Mouse (Mus musculus) thymus, postnatal 36 days (tissue): Measurements from ENCODE around the gene Thap11.
"Not testable (repeated sequence)": the region's sequence is repeated elsewhere in the genome, so short reads cannot be mapped to it uniquely, and the experiment has no call there.

Experiments
- DNase-seq, 2 experiments: peaks; one replicate each; pipeline ENCODE4 v3.0.0; 2022; ENCODE audit warnings: mixed read lengths in 2 of 2

Gene Thap11

DNA sequence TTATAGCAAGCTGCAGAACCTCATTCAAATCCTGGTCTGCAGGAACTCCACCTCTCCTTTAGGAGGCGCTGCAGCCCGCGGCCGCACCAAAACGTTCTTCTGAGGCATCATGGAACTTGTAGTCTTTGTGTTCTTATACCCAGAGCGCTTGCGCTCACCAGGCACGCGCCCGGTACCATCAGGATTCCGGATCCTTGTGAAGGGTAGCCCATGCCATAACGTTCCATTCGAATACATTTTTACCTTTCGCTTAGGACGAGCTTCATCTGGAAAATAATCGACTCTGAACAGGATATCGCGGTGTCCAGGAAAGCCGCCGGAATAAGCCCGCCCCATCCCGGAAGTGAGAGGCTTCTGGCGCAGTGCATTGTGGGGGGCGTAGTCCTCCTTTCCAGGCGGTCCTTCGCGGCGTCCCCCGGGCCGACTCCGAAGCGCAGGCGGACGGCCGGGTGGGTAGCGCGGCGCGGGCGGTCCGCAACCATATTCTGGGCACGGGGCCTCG, at the start of gene Thap11:
Thap11 (plus strand) TSS at position 418 of the 502 bp plus-strand sequence.
- DNase-seq = peak; percentile 92 to 94

GRCm38 (mm10) chr8:105805346-105805745, 49.6 kb upstream of the Thap11 start:
- DNase-seq = no peak

DNA sequence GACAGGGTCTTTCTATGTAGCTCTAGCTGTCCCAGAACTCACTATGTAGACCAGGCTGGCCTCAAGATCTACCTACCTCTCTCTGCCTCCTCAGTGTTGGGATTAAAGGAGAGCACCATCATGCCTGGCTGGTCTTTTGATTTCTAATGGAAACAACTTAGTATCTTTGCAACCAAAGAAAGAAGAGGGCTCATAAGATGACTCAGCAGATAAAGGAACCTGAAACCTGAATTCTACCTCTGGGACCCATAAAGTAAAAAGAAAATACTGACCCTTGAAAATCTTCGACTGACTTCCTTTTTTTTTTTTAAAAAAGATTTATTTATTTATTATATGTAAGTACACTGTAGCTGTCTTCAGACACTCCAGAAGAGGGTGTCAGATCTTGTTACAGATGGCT, 49.0 kb upstream of the Thap11 start:
- DNase-seq = no peak

DNA sequence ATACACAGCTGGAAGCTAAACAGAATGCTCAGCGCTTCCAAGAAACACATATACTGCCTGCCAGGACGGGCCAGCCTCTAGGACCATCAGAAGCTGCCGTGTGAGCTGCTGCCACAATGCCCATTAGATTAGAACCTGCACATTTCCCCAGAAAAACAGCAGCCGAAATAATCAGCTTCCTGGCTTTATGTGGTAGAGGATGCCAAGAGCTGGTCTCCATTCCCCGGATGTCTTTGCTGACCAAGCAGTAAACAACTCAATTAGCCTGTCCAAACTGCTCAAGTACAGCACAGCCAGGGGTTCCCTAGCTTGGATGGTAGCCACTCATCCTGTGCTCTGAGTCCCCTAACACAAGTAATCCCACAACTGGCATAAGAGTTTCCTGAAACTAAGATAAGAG, 47.2 kb upstream of the Thap11 start:
- no peak for DNase-seq

DNA sequence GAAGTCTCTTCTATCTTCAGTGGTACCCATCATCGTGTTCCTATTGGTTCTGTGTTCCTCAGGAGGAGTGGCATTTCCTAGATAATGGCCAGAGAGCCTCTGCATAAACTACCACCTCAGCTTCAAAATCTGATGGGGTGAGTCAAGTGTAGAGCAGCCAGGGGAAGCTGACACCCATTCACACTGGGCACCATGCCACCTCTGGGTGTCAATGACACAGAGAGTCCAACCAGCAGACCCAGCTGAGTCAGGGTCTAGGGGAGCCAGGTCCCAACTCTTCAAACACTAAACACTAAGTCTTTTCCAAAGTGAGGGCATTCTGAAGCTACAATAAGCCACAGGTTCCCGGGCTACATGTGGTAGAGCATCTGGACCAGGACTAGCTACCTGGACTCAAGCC, 46.5 kb upstream of the Thap11 start:
- DNase-seq = no peak

GRCm38 (mm10) chr8:105810245-105810786, 44.6 kb upstream of the Thap11 start:
- peak in 1 of 2 experiments; percentile 10 for DNase-seq

DNA sequence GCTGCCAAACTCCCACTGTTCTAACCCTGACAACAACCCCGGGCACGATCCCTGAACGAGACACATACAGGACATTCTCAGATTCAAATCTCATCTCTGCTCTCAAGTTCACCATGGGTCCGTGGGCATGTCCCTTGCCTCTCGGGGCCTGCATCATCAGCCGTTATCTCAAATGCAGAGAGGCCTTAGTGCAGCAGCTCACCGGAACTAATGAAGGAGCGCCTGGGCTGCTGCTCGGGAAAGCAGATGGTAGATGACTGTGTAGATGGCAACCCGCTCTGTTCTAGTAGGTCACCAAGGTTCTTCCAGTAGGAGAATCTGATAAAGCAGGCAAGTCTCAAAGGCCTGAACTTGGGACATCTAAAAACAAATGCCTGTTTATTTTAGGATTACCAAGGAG, 43.9 kb upstream of the Thap11 start:
- DNase-seq = no peak

- DNase-seq = no peak
These were observed 43.4 kb upstream of the Thap11 start for GRCm38 (mm10) chr8:105811543-105811942.

DNA sequence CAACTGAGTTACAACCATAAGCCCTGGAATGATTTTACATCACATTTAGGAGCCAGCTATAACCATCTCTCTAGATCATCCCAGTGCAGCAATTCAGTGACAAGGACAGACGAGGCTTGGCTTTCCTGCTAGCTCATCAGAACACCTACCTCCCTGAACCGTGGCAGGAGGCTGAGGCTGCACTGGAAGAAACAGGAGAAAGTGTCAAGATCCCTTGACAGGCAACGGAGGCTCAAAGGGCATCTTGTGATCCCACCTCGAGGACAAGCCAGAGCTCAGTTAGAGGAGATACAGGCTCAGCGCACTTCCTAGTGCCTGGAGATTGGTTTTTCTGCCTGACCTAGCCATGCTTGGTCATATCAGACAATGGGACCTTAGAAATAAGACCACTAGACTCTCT, 42.4 kb upstream of the Thap11 start:
- no peak for DNase-seq

- DNase-seq = no peak
These were observed 41.7 kb upstream of the Thap11 start for GRCm38 (mm10) chr8:105813241-105813640.

- no peak for DNase-seq
These were observed 35.3 kb upstream of the Thap11 start for GRCm38 (mm10) chr8:105819659-105820058.

- no peak for DNase-seq
These were observed 34.0 kb upstream of the Thap11 start for GRCm38 (mm10) chr8:105820925-105821324.

DNA sequence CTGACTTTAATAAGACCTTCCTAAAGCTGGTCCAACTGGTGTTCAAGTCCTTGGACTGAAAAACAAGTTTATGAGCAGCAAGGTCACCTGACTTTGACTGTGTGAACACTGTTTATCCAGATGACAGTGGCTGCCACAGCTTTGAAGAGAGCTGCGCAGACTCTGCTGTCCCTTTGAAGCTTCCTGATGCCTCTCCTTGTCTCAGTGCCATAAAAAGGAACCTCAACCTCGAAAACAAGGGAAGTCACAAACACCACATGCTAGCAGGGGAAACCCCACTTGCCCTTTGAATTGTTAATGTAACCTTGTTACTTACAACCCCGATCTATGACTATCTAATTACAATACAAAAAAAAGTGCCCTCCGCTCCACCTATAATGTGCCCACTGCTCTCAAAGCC, 29.4 kb upstream of the Thap11 start:
- DNase-seq = no peak

DNA sequence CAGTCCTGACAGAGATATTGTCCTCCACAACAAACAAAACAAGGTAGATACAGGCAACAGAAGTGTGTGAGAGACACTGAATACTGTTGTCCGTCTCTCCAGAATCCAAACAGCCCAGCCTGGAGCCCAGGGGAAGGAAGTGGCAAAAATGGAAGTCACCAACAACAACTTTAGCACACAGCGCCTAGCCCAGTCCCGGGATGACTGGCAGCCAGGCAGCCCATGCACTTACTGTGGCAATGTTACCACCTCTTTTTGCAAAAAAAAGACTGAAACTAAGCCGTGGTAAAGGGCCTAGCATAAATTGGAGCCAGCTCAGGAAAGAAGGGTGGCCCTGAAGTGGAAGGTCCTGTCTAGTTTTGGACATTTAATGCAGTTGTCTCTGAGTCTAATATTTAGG, 28.6 kb upstream of the Thap11 start:
- peak in 1 of 2 experiments; percentile 9 for DNase-seq

DNA sequence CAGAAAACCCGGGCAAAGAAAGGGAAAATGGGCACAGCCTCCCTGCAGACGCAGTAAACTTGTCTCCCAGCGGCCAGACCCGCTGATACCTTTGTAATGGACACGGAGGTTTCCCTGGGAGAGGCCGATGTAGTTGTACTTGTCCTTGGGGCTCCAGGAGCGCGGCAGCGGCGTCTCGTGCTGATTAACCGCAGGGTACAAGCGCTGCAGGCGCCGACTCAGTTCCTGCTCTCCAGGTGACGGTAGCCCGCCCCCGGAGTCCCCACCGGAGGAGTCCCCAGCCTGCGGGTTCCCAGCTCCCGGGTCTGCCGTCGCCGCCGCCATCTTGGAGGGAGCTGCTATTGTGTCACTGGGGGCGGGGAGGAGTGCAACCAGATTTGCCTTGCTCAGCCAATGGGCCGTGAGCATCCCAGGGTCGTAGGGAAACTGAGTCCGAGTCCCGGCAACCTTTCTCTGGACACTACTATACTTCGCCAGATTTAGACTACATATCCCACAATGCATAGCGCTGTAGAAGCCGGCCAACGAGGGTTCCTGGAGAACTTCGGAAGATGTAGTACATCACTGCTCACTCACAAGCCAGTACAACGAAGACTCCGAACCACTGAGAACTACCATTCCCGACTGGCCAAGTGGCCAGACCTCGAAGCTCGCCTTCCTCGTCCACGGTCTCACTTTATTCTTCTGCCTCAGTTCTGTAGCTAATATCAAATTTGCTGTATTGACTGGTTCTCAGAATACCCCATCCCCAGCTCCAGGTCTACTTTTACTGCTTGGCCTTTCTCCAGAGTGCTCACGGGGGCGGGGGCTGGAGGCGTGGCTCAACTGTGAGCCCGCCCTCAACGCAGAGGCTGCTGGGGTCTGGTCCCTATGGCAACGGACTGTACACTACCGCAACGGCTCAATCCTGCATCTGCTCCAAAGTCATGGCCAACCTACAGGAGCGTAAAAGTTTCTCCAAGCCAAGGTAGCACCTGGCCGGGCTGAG, 27.8 kb upstream of the Thap11 start, which contains the start of the genes Ranbp10 and Tsnaxip1:
Ranbp10 (minus strand) TSS at position 490 of the 988 bp plus-strand sequence.
Tsnaxip1 (plus strand) TSS at position 871 of the 988 bp plus-strand sequence.
- DNase-seq = peak; percentile 92 to 96

GRCm38 (mm10) chr8:105833740-105834139, 21.2 kb upstream of the Thap11 start:
- DNase-seq = not testable (repeated sequence)

DNA sequence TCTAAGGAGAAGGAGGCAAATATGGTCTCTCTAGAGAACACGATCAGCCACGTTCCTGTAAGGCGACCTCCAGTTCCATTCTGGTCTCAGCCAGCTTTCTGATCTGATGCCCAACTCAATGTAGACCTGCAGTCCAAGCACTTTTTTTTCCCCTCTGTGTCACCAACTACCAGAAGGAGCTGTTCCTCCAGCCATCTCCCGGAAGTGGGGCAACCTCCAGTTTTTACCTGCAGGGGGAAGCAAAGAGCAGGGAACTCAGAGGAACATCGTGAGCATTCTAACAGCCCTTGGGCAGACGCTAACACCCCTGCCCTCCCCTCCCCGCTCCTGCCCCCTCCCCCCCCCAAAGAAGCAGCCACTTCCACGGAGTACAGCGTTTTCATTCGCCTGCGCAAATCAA, 19.6 kb upstream of the Thap11 start:
- peak; percentile 85 to 87 for DNase-seq

- no peak for DNase-seq
These were observed 17.9 kb upstream of the Thap11 start for GRCm38 (mm10) chr8:105836991-105837390.

DNA sequence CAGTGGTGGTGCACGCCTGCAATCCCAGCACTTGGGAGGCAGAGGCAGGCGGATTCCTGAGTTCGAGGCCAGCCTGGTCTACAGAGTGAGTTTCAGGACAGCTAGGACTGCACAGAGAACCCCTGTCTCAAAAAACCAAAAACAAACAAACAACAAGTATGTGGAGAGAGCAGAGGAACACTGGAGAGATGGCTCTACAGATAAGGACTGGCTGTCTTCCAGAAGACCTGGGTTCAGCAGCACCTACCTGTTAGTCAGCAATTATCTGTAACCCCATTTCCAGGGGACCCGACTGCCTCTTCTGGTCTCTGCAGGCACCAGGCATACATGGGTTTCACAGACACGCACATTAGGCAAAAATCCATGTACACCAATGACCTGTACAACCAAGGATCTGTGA, 15.7 kb upstream of the Thap11 start:
- no peak for DNase-seq

GRCm38 (mm10) chr8:105846678-105847077, 8.3 kb upstream of the Thap11 start:
- no peak for DNase-seq

DNA sequence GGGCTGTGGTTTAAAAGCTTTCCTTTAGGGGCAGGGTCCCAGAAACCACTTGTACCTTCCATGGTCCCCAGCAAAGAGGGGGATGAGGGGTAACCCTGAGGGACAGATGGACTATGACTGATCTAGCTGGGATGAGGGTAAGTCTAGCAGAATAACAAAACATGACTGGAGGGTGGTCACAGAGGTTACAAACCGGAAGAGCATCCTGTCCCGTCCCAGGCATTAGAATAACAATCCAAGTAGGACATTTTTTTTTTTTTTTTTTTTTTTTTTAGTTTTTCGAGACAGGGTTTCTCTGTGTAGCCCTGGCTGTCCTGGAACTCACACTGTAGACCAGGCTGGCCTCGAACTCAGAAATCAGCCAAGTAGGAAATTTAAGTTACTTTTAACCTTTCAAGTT, 4.9 kb upstream of the Thap11 start:
- DNase-seq = no peak

DNA sequence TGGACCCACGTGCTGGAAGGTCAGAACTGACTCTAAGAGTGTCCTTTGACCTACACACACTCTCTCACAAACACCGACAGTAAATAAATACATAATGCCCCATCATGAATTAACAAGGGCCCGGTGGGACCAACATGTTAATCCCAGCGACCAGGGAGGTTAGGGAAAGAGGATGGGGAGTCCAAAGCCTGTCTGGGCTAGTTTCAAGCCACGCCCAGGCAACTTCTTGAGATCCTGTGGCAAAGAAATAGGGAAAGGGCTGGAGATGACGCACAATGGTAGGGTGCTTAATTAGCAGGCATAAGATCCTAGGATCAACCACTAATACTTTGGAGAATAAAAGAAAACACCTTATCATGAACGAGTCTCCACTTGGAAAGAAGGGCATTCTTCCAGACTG, 4.3 kb upstream of the Thap11 start:
- no peak for DNase-seq

DNA sequence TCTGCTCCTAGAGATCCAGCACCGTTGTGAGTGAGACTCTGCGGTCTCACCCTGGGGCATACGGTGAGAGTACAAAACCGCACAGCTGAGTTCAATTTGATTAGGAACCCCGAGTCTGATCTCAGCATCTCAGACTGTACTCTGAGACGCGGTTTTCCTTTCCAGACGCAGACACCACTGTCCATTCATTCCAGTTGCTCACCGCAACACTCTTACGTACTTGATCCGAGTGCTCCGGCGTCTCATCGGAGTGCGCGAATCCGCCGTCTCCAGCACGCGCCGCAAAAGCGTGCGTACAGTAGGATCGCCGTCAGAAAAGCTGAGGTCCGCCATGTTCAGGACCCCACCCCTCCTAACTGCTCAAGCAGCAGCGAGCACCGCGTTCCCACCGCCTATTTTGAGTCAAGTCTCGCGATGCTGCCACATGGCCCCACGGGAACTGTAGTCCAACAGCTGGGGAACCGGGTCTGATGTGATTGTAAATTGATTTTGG, 3.2 kb upstream of the Thap11 start:
- peak; percentile 89 to 92 for DNase-seq
